Mouse (Mus musculus) E14TG2a.4 (cell line): ENCODE data around the gene Pla2g6.

ENCODE experiments used
- H3K27me3 ChIP-seq: 2 replicates; pipeline ENCODE4 v1.6.1; 2014; ENCODE audit warnings: low read length, control low read depth; ENCODE audit not compliant: insufficient read depth
- H3K36me3 ChIP-seq: 2 replicates; pipeline ENCODE4 v1.6.1; 2014; ENCODE audit warnings: low read length, control low read depth; ENCODE audit not compliant: insufficient read depth
- H3K4me1 ChIP-seq: replicated peaks from 2 replicates; pipeline ENCODE4 v1.6.1; 2014; ENCODE audit warnings: low read depth, low read length, control low read depth
- H3K4me3 ChIP-seq: replicated peaks from 2 replicates; pipeline ENCODE4 v1.5.1; 2014; ENCODE audit warnings: mild to moderate bottlenecking, low read length
- H3K9me3 ChIP-seq: 2 replicates; pipeline ENCODE4 v1.6.1; 2014; ENCODE audit warnings: low read length, control low read depth
- CTCF ChIP-seq: conservative IDR thresholded peaks from 2 replicates; pipeline ENCODE4 v1.5.1; 2014; ENCODE audit warnings: low read length
- NANOG ChIP-seq: IDR thresholded peaks from 2 replicates; pipeline ENCODE4 v1.6.1; 2014; ENCODE audit warnings: borderline replicate concordance, low read length, mixed read lengths
- POU5F1 ChIP-seq: IDR thresholded peaks from 2 replicates; pipeline ENCODE4 v1.6.1; 2014; ENCODE audit warnings: low read length, borderline replicate concordance

The Pla2g6 gene

DNA sequence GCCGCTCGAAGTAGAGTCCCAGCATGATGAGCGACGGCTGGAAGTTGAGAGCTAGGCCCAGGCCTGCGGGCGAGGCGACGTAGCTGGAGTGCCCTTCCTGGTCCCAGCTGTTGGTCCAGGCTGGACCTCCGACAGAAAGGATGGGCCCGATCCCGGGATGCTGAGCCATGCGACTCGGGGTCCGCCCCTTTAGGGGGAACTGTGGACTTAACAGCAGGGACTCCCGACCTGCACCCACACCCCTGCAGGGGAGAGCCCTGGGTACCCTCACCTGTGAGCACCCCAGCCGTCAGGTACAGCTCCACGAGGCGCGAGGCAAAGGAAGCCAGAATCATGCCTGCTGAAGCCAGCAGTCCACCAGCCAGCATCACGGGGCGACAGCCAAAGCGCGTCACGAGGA is 75.6 kb downstream of the Pla2g6 start:
- H3K4me3 ChIP-seq: peak overlapping the region; percentile 75
- H3K27me3 ChIP-seq: peaks cover 41% of the 10 kb centered on the region
- H3K9me3 ChIP-seq: no peaks in the 10 kb centered on the region
- peaks cover 54% of the 10 kb centered on the region for H3K4me1 ChIP-seq
- H3K36me3 ChIP-seq: peaks cover 32% of the 10 kb centered on the region
- TF ChIP-seq POU5F1 (no peak), NANOG (no peak), CTCF (no peak)

DNA sequence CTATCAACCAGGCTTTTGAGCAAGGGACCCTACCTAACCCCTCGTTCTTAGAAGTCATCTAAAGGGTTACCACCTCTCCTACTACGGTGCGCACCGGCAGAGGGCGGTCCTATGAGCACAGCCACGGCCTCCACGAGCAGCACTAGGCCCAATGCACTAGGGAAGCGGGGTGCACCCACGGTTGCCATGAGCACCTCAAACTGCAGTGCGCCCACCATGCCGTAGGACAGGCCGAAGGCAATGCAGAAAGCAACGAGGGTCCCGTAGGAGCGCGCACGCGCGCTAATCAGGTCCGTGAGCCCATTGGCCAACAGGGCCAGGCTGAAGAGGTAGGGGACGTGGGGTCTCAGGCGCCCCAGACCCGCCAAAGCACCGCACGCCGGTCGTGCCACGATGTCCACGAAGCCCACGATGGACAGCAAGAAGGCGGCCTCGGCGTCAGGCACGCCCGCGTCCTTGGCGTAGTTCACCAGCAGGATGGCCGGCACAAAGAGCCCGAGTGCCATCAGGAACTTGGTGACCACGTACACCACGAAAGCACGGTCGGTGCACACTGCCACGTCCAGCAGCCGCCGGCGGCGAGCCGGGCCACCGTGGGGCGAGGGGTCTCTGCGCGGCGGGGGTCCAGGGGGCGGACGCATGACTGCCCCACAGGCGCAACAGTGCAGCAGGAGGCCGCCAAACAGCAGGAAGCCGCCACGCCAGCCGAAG is 76.3 kb downstream of the Pla2g6 start:
- Histone ChIP-seq H3K4me3 (peak overlapping the region; percentile 75), H3K4me1 (peaks cover 54% of the 10 kb centered on the region), H3K9me3 (no peaks in the 10 kb centered on the region), H3K27me3 (peaks cover 41% of the 10 kb centered on the region), H3K36me3 (peaks cover 37% of the 10 kb centered on the region)
- TF ChIP-seq CTCF: no peak
- TF ChIP-seq POU5F1: no peak
- TF ChIP-seq NANOG: no peak

DNA sequence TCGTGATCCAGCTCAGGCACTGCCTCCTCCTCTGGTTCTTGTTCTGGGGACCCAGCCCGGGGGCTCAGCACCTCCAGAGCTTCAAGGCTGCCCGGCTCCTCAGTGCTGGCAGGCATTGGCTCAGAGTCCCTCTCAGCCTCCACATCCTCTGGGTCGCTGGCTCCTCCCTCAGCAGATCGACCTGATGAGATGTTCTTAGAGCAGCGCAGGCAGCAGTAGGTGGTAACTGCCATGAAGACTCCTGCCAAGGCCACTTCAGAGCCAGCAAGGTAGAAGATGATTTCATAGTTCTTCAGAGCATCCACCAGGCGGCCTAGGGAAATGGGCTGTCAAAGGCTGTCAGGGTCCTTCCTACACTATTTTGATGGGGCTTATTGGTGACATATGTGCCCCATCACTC is 77.0 kb downstream of the Pla2g6 start:
- Histone ChIP-seq H3K27me3 (peaks cover 41% of the 10 kb centered on the region), H3K9me3 (no peaks in the 10 kb centered on the region), H3K4me3 (0 out of 2 replicates have a peak overlapping the region, but pooled peaks have one; percentile 75), H3K36me3 (peaks cover 45% of the 10 kb centered on the region), H3K4me1 (peaks cover 54% of the 10 kb centered on the region)
- no peak for TF ChIP-seq NANOG
- no peak for TF ChIP-seq CTCF
- TF ChIP-seq POU5F1: no peak

DNA sequence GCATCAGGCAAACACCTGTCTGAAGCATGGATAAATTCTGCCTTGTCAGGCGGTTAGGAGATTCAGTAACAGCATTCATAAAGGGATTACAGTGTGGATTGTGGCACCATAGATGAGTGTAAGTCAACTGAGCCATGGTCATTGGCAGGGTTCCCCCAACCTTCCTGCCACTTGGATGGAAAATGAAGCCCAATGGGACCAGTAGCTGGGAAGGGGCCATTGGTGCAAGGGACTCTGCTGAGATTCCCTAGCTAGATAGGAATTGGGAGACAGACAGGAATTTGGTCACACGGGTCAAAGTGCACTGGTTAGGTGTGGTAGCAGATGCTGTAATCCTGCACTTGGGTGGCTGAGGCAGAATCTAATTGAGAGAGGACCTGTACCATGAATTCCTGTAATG is 78.0 kb downstream of the Pla2g6 start:
- H3K4me1 ChIP-seq: peaks cover 50% of the 10 kb centered on the region
- H3K9me3 ChIP-seq: no peaks in the 10 kb centered on the region
- H3K4me3 ChIP-seq: no peak overlapping the region
- H3K36me3 ChIP-seq: peaks cover 54% of the 10 kb centered on the region
- no peak for TF ChIP-seq NANOG
- no peak for TF ChIP-seq CTCF
- no peak for TF ChIP-seq POU5F1
- H3K27me3 ChIP-seq: peaks cover 35% of the 10 kb centered on the region

DNA sequence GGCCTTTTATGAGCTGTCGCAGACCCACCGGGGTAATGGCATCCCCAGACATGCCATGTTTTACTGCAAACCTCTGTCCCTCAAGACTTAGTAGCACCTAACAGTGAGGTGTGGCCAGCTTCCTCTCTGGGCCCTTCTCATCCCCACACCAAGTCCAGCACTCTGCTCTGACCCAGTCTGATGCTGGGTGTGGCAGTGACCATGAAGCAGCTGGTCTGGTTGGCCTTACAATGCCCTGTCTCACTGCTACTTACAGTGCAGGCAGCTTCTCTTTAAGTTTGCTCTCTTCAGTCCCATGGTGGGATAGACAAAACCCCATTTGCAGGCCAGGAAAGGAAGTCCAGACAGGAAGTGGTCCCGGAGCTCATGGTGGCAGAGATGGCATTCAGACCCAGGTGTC is 82.9 kb downstream of the Pla2g6 start:
- TF ChIP-seq CTCF (no peak), NANOG (no peak)

DNA sequence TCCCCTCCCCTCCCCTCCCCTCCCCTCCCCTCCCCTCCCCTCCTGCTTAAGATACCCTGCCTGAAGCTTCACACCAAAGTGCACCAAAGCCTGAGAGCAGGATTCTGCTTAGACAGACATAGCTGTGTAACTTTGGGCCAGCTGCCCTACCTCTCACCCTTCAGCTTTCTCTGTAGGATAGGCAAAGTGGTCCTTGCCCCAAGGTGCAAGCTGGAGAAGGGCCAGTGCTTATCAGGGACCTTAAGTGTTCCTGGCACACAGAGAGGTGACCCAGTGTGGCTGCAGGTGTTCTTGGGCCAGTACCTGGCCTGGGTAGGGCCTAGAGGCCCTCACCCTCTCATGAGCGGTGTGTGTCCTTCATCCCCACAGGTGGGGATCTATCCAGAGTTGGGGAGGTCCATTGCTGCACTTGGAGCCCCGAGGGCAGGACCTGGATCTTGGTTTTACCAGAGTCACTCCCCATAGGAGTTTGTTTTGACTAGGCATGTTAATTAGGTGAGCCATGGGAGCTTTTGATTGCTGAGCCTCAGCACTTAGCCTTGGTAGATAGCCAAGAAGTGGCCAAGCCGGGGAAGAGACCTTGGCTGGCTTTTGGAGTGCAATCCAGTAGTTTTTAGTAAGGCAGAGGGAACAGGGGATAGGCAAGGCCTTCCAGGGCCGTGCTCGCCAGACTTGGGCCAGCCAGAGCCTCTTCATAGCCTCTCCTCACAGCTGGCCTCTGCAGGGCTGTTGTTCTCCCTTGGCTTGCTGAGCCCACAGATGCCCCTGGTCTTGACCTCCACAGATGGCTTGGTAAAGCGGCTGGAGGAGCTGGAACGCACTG is 83.9 kb downstream of the Pla2g6 start:
- Histone ChIP-seq H3K9me3 (no peaks in the 10 kb centered on the region), H3K4me3 (no peak overlapping the region), H3K27me3 (no peaks in the 10 kb centered on the region), H3K4me1 (peaks cover 39% of the 10 kb centered on the region), H3K36me3 (peaks cover 94% of the 10 kb centered on the region)
- TF ChIP-seq POU5F1 (no peak), CTCF (no peak), NANOG (no peak)

More for the DNA sequence above, 82.9 kb downstream of the Pla2g6 start:
- peaks cover 43% of the 10 kb centered on the region for H3K4me1 ChIP-seq
- no peaks in the 10 kb centered on the region for H3K9me3 ChIP-seq
- no peak overlapping the region for H3K4me3 ChIP-seq
- no peaks in the 10 kb centered on the region for H3K27me3 ChIP-seq
- H3K36me3 ChIP-seq: peaks cover 94% of the 10 kb centered on the region

DNA sequence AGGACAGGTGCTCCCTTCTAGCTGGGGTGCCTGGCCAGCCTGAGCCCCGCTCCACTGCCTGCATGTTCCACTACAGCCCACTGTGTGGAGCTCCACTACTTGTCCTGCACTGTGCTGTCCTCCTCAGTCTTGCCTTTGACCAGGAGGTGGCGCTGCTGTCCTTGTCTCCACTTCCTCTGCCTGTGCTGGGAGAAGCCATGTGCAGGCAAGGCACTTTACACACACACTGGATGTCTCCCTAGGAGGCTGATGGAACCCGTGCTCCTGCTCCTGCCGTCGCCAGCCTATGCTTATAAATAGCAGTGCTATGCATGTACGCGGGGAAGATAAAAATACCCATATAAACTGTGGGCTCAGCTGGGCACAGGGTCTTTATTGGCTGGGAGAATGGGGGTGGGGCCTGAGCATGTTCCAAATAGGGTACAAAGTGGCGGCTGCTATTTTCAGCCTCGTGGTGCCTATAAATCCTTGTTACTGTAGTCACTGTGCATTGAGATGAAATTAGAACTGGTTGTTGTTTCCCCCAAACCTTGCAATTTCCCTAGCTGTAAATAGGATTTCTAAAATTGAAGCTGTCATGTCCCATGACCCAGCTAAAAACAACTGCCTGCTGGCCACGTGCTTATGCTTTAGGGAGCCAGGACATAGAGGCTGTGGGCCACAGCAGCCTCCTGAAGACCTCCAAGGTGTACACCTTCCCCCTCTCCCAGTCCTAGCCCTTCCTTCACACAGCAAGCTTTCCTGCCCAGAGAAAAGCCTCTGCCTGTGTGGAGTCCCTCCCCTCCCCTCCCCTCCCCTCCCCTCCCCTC is 84.8 kb downstream of the Pla2g6 start:
- Histone ChIP-seq H3K4me1 (peaks cover 34% of the 10 kb centered on the region), H3K4me3 (0 out of 2 replicates have a peak overlapping the region, but pooled peaks have one; percentile 13), H3K36me3 (peaks cover 94% of the 10 kb centered on the region), H3K9me3 (no peaks in the 10 kb centered on the region), H3K27me3 (no peaks in the 10 kb centered on the region)
- TF ChIP-seq CTCF (peak; percentile 86), NANOG (no peak)

DNA sequence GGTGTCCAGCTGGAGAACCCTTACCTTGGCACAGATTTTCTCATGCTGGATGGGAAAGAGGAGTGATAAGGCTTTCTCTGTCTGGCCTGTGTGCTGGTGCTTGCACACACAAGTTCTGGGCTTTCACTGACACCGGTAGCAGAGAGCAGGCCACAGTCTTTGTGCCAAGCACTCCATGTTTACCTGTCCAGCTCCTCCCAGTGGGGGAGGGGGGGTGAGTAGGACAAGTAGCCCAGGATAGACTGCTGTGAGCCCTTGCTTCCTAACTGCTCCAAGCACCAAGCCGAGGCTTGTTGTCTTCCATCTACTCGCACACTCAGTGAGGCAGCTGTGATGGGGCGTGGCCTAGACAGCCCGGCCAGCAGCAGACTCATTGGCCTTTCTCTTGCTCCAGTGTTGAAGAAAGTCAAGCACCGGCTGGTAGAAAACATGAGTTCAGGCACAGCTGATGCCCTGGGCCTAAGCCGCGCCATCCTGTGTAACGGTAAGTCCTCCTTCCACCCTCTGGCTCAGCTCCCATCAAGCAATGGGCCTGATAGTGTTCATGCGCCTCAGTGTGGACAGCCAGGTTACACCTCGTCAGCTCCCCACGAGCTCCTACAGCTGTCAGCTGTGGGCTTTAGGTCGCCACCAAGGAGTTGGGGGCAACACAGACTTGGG is 85.5 kb downstream of the Pla2g6 start:
- H3K4me3 ChIP-seq: no peak overlapping the region
- H3K27me3 ChIP-seq: no peaks in the 10 kb centered on the region
- H3K36me3 ChIP-seq: peaks cover 94% of the 10 kb centered on the region
- TF ChIP-seq NANOG (no peak), POU5F1 (no peak), CTCF (no peak)
- no peaks in the 10 kb centered on the region for H3K9me3 ChIP-seq
- peaks cover 27% of the 10 kb centered on the region for H3K4me1 ChIP-seq
